Mouse (Mus musculus): ENCODE results near the gene Mdm2.

DNA sequence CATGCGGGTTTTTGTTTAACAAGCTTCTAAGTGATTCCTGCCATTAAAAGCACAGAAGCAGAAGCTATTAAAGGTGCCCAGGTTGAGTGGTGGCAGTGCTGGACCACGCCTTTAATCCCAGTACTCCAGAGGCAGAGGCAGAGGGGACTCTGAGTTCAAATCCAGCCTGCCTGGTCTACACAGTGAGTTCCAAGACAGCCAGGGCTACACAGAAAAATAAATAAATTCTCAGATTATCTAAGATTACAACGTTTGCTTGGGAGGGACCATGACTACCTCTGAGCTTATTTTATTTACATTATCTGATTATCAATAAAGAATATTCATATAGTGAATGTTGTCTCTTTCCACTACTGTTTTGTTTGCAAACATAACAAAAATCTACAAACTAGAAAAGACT is 23.5 kb downstream of the Mdm2 start:
- TF ChIP-seq POLR2AphosphoS2 (IDR thresholded peaks at IDR 0.05; ENCODE audit: low read length) (no peak), TCF12 (IDR thresholded peaks at IDR 0.05; ENCODE audit: low read depth, low read length) (no peak), CTCF (IDR thresholded peaks at IDR 0.05 in 2 of 3, conservative IDR thresholded peaks at IDR 0.05 in 1 of 3; ENCODE audit: control insufficient read depth in 1 of 3, insufficient read depth in 1 of 3, low read depth in 2 of 3, low read length in 3 of 3, poor library complexity in 1 of 3, severe bottlenecking in 1 of 3) (no peak), CHD1 (IDR thresholded peaks at IDR 0.05; ENCODE audit: low read depth, low read length) (no peak), MAFK (IDR thresholded peaks at IDR 0.05; ENCODE audit: borderline replicate concordance, low read depth, low read length) (no peak), POLR2A (IDR thresholded peaks at IDR 0.05; ENCODE audit: control insufficient read depth in 1 of 2, insufficient read depth in 1 of 2, low read depth in 1 of 2, low read length in 2 of 2, poor library complexity in 1 of 2) (no peak), NRF1 (IDR thresholded peaks at IDR 0.05; ENCODE audit: insufficient read depth, low read depth, low read length, poor library complexity, severe bottlenecking) (no peak), HCFC1 (IDR thresholded peaks at IDR 0.05; ENCODE audit: low read depth, low read length) (no peak), EP300 (IDR thresholded peaks at IDR 0.05; ENCODE audit: low read depth in 1 of 2, low read length in 2 of 2) (no peak)
